Mouse (Mus musculus): ENCODE data around the gene Cfap65.

- TF ChIP-seq MXI1 (IDR thresholded peaks at IDR 0.05; ENCODE audit: low read depth, low read length) (no peak; the same call in 1 of the 2 replicates), UBTF (IDR thresholded peaks at IDR 0.05; ENCODE audit: low read depth, low read length) (no peak), EP300 (IDR thresholded peaks at IDR 0.05; ENCODE audit: low read length) (no peak), CTCF (conservative IDR thresholded peaks at IDR 0.05 in 1 of 2, IDR thresholded peaks at IDR 0.05 in 1 of 2; ENCODE audit: low read depth in 2 of 2, low read length in 2 of 2) (no peak), ELF1 (IDR thresholded peaks at IDR 0.05; ENCODE audit: low read depth, low read length) (no peak), SMC3 (IDR thresholded peaks at IDR 0.05; ENCODE audit: low read depth, low read length) (no peak), USF2 (conservative IDR thresholded peaks at IDR 0.05; ENCODE audit: low read depth, low read length) (no peak), USF1 (IDR thresholded peaks at IDR 0.05; ENCODE audit: low read depth, low read length) (no peak), ZNF384 (IDR thresholded peaks at IDR 0.05; ENCODE audit: low read depth, low read length) (no peak), POLR2A (IDR thresholded peaks at IDR 0.05; ENCODE audit: low read depth, low read length) (no peak)
Measured at GRCm38 (mm10) chr1:74891513-74891912, 43.9 kb downstream of the Cfap65 start.
